Mouse (Mus musculus) adrenal gland, adult 8-10 months (tissue): ENCODE measurements at regions not wholly inside any gene's neighbourhood (a gene's known extent, or its start where the extent isn't known, plus 50 kb on each side); places are given as distances from the start of the nearest gene placed in this dataset.

Experiments used
- DNase-seq: peaks from one replicate; pipeline ENCODE4 v3.0.0; 2022

DNA sequence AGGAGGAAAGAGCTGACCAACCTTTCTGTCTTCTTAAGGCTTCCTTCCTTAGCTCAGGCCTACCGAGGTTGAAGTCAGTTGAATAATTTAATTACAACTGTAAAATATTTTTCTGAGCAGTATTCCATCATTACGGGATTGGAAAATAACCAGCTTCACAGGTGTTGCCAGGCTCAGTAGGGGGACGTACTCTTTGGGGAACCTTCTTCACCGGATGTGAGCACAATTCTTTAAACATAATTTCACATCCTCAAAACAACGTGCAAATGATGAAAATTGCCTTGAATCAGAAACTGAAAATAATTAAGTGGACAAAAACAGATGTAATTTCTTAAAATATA is 515.9 kb downstream of the Tns3 start:
- DNase-seq, result no peak

DNA sequence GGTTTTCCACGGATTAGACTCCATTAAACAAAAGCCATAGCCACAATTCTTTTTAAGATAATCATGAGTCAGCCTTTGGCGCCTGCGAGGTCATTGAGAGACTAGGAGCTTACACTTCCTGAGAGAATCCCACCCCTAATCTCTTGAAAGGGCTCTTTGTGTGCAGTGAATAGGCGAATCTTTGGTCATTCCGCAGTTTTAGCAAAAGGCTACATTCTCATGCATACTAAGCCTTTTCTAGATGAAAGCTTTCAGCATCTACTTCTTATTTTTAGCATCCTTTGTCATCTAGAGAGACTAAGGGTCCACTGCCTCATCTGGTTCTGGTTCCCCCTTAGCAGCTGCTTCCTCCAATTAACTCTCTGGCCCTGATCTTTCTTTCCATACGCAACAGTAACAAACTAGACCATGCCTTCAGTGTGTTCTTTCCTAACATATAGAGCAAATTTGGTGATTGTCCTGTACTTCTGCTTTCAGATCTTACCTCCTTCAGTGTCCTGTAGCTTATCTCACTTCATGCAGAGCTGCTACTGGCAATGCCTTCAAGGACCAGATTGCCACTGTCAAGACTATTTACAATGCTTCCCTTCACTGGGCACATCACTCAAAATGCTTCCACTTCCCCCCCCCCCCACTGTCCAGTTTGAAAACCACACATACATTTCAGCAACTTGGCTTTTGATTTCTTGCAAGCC is 516.4 kb downstream of the Tns3 start:
- no peak for DNase-seq

DNA sequence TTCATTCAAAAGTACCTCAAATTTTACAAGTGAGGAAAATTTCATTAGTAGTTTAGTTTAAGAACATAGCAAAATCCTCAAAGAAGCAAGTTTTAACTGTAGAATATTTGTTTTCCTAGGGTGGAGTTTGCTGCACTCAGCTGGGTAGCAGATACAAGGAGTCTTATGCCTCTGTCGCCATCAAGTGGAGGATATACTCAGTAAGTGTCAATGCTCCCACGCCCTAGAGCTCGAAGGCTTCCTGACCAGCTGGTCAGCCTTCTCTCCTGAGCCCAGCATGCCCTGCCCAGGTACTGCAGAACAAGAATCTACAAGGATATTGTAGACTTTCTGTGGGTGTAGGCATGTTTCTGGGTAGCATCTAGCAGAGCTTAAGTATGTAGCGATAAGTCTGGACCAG is 527.0 kb downstream of the Tns3 start:
- no peak for DNase-seq

DNA sequence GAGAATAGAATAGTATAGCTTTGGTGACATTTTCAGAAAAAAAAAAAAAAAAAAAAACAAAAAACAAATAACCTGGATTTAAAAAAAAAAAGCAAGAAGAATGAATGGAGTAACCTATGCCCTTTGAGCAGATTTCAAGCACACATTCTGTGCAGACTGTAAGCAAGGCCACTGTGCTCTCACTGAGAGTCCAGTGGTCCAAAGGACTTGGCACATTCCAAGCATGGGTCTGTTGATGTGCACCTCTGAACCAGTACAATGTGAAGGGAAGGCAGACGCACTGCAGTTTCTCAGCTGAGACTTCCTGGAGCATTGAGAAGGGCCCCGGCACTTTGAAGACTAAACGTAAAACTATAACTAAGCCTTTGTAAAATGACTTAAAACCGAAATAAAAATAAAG is 527.7 kb downstream of the Tns3 start:
- no peak for DNase-seq

DNA sequence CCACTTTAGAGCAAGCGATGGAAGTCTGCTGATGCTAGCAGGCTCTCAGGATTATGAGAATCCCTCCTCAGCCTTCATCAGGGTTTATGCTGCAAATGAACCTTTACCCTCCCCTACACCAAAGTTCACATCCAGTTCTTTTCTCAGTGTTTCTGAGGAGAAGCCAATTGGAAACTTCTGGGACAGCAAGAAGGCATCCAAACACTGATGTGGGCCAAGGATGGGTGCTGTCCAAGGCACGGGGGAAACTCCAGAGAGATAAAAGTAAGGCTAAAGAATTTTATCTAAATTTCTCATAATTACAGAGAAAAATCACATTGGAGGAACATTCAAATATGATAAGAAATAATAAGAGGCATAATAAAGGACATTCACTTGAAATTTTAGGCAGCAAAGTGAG is 555.0 kb downstream of the Tns3 start:
- no peak for DNase-seq

DNA sequence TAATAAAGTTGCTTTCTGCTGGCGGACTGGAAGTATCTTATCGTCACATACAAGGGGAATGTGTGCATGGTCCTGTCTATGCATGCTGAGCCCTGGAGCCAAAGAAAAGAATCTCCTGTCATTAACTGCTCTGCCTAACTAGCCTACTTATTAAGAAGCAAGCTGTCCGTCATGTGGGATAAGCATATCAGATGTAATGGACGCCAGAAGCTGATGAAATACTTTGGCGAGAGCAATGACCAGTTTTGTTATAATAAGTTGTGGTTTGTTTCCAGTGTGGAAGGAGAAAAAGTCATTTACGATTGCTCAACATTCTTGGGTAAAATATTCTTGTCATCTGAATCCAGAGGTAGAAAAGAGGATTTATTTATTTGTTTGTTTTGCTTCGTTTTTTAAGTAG is 563.2 kb downstream of the Tns3 start:
- no peak for DNase-seq

DNA sequence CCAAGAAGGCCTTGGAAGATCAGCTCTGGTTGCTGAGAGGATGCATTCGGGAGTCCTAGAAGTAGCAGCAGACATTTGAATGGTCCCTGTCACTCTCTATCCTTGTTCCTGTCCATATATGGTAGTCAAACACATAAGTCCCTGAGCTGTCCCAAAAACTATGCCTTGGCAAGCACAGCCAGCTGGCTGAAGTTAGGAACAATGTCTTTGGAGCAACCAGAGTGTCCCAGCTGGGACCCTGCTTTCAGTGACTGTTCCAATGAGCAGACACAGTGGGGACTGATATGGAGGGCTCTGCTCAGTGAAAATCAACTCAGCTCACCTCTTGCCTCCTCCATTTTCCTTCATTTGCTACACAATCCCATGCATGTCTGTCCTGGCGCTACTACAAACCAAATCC is 580.0 kb downstream of the Tns3 start:
- no peak for DNase-seq

DNA sequence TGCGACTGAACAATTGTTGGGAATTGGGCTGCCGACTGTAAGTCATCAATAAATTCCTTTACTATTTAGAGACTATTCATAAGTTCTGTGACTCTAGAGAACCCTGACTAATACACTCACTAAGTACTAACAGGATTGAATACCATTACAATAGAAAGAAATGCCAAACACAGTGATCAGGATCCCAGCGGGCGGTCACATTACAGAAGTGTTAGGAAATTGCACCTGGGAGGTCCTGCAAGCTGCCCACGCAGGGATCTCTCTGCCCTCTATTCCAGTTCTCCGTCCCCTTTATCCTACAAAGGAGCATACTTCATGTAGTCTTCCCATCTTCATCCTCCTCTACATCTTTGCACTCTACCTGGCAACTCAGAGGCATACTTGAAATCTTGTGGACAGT is 581.5 kb downstream of the Tns3 start:
- no peak for DNase-seq

DNA sequence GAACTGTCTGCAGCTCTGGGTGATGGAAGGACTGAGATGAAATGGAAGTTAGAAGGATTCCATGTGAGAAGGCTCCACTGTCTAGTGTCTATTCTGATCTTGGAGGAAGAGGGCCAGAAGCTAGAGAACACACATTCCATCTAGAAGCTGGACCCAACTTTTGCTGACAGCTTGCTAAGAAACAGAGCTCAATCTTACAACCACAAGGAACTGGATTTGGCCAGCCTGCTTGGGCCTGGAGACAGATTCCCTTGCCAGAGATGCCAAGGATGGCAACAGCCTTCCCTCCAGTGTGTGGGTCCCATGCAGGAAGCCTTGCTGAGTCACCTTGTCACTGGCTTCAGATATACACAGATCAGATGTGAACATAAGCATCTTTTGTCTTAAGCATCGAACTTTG is 591.0 kb downstream of the Tns3 start:
- no peak for DNase-seq

DNA sequence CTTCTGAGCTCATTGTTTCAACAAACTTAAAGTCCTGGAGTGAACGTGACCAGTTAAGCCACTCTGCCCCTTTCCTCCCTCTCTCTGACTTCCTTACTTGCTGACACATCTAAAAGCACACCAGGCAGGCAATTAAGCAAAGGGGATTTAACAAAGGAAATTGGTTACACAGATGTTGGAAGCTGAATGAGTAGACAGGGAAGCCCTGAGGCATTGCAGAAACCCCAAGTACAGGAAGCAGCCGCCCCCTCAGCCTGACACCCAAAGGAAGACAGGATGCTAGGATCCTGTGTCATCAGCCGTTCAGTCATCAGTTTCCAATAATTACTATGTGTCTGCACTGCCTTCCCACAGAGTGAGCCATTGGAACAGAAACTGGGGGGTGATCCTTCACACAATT is 595.5 kb downstream of the Tns3 start:
- DNase-seq, result no peak

DNA sequence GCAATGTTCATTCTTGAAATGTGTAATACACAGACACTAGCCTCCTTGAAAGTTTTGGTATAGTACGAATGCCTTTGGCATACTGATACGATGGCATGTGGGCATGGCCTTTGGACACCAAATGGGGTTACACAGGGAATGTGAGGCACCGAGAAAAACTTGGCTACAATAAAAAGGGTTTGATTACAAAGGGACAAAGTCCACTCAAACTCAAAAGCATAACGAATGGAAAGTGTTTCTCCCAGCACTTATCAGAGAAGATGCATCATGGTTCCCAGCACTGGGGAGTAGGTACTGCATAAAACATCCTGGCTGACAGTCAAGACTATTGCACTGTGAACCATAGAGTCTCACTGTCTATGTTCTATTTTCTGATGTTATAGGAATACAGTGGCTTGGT is 597.0 kb downstream of the Tns3 start:
- no peak for DNase-seq

DNA sequence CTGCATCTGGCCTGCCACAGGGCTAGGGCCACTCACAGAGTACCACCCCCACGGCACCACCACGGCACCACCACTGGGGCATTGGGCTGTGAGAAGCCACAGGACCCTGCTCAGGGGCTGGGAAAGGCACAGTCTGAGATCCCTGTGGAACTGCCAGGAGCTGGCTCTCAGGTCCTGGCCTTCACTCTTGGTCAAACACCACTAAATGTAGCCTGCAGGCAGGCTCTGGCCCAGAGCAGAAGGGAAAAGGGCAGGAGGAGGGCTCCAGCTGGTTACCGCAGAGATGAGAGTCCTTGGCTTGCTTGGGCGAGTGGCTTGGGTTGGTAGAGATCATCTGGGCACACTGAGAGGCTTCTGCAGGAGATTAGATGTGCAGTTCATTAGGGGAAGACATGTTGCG is 598.5 kb downstream of the Tns3 start:
- DNase-seq, result no peak

DNA sequence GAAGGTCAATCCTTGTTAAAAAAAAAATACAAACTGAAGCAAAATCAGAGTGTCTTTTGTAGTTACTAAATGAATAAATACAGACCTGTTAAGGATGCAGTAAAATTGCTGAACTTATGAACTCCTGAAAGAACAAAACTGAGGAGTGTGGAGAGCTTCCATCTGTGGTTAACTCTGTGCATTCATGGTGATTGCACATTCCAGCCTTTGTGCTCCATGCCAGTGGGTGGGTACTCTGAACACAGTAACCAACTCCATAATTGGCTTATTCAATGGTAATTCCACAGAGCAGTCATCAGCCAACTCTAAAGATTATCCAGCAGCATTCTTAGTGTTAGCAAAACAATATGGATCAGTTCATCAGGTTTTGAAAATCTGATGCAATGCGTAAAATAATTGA is 599.2 kb downstream of the Tns3 start:
- DNase-seq, result no peak

DNA sequence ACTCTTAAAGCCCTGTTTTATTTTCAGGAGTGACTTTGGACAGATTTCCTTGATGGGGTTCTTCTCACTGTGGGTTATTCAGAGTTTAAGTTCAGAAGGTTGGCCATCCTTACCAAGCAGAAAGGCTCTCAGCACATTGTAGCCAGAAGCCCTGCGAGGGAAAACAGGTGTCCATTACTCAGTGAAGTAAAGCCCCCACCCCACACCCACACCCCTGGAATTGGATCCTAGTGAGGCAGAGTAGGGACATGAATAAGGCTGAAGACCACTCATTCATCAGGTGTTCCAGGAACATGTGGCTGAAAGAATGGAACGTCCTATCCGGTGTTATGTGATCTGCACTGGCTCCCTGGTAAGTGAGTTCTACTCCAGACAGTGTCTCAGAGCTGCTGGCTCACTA is 602.3 kb downstream of the Tns3 start:
- no peak for DNase-seq

DNA sequence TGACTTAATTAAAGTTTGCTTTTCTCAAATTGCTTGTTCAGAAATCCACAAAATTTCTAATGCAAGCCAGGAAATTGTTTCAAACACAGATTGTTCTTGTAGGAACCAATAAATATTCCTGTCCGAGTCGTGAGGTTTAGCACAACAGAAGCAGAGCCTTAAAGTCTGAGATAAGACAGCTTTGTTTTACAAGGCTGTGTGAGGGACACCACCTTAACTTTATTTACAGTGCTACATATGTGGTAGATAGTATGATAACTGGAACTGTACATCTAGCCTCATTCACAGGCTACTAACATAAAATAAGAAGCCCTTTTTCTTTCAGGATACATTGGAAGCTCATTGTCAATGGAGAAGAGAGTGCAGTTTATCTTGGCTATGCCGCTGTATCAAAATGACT is 602.8 kb downstream of the Tns3 start:
- DNase-seq, result no peak

DNA sequence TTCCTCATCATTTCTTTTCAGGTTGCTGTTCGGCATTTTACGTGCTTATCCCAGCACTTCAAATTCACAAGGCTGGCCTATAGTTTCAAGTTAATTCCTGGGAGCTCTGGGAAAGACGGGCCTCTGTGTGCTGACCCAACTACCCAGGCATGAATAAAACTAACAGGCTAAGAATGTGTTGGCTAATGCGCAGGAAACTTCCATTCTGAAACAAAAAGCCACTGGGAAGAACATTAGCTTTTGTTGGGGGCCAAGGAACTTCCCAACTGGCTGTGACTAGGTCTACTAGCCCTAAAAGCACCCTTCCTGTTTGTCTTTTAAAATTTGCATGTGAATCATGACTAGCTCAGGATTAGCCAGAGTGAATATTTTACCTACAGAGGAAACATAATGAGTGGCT is 612.8 kb downstream of the Tns3 start:
- no peak for DNase-seq

DNA sequence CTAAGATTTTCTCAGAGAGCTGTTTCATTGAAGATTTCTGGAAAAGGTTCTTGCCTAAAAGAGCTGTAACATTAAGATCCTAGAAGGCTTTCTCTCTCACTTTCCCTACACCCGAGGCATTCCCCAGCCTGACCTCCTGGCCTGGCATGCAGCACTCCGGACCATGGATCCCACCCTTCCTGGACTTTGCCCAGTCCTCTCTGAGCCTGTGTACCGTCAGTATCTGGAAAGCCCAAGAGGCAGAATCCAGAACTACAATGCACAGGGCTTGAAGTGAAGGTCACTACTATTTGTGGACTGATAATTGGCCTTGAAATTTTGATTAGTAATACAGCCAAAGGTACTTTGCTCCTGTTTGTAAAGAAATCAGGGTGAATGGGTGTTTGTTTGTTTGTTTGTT is 619.2 kb downstream of the Tns3 start:
- no peak for DNase-seq

DNA sequence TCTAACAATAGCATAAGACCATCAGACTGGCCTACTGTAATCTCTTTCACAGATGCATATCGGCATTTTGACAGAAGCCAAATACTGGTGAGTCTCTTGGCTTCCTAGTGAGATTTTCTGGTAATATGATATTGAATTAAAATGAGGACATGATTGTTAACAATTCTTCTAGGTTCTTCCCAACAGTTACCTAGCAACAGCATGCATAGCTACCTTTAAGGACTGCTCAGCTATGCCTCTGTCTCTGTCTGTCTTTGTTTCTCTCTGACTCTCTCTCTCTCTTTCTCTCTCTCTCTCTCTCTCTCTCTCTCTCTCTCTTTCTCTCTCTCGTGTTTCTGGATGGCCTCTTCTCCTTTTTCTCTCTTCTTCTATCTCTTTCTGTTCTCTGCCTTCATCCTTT is 634.2 kb downstream of the Tns3 start:
- no peak for DNase-seq

DNA sequence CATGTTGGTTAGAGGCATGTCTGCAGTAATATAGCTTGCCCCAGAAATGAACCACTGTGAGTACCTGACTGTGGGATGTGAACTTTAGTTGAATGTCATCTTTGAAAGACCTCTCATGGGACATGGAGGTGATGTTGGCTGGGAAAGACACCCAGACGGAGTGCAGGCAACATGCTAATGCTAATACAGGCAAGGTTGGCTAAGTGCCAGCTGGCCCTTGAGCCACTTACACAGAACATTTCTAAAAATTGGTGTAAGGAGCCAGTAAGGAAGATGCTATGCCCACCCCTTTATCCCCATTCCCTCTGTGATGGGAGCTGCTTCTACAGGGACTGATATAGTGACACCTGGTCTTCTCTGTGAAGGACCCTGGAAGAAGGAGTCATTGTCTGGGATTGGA is 656.5 kb downstream of the Tns3 start:
- no peak for DNase-seq

DNA sequence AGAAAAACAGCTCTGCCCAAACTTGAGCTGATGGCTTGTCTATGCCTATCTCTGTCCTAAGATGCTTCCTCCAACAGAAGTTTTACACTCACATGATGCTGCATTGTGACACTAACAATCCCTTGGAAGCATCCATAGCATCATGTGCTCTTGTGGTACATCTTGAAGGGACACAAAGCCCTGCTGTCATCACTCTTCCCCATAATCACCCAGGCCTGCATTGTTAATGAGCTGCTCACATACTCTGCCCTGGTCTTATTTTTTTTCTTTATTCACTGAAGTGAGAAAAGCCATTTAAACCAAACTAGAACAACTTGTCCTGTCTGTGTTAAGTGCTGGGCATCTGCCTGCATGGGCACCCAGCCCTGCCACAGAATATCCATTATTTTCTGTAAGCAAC is 683.3 kb downstream of the Tns3 start:
- no peak for DNase-seq

DNA sequence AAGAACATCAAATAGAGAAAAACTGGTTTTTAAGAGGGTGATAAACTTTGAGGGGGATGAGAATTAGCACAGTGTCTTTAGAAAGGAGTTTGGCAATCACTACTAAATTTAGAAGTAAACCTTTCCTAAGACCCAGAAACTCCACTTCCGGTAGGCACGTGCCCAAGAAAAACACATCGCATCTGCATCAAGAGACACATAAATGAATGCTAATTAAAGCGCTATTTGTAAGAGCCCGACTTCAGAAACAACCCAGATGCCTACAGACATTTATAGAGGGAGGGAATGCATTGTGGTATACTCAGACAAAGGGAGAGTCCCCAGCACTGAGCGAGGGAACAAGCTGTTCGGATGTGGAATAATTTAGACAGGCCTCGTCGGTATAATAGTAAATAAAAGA is 688.5 kb downstream of the Tns3 start:
- DNase-seq, result no peak

DNA sequence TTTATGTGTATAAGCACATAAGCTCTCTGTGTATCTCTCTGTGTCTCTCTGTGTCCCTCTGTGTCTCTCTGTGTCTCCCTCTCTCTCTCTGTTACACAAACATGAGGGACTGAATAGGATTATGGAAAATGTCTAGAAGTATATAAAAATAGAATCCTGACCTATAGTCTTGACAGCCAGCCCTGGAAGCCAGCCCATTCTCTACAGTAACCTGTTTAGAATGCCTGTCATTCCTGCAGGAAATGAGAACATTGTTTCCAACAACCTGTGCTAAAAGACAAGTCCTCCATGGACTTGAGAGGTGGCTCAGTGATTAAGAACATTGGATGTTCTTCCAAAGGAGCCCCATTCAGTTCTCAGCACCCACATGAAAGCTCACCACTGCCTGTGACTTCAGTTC is 714.4 kb downstream of the Tns3 start:
- no peak for DNase-seq

DNA sequence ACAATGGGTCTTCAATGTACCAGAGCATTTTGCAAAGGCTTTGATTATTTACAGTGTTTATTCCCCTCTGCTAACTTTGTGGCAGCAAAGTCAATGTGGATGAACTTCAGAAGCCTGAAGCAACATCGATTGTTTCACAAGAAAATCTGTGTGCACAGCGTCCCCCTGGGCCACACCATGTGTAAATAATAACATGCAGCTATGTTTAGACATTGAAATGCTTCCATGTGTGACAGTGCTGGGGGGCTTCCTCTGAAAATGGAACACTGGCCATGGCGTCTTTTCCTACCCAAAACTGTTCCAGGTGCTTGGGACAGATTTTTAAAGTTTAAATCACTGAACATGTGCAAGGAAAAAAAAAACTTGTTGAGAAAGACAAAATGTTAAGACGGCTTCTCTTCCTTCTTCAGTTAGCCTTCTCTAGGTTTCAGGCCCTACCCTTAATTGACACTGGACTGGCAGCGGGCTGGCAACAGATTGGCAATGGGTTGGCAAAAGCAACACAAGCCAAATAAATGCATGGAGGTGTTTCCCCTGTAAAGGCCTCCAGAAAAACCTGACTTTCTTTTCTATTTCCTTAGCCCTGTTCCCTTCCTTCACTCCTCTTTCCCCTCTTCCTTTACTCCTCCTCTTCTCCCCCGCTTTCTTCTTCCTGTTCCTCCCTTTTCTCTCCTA is 715.0 kb downstream of the Tns3 start:
- no peak for DNase-seq

DNA sequence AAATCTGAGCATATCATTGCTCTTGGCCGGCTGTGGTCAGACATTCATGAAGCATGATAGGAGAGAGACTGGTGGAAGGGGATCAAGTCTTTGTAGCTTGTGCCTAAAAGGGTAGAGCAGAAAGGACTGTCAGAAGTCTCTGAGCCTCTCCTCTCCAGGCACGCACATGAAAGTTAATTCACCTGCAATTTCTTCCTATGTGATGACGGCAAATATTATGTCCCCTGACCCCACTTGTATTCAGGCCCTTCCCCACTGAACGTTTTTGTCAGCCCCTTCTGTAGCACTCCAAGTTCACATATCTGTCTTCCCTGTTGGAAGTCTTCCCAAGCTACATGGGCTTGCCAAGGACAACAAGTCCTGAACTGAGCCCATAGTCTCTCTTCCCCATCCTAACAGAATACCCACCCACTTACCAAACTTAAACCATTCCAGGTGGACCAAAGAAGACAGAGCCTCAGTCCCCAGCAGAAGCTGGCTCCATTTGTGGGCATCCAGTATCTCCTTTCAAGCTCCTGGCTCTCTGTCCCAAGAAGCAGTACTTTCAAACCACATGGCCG is 719.3 kb downstream of the Tns3 start:
- no peak for DNase-seq

DNA sequence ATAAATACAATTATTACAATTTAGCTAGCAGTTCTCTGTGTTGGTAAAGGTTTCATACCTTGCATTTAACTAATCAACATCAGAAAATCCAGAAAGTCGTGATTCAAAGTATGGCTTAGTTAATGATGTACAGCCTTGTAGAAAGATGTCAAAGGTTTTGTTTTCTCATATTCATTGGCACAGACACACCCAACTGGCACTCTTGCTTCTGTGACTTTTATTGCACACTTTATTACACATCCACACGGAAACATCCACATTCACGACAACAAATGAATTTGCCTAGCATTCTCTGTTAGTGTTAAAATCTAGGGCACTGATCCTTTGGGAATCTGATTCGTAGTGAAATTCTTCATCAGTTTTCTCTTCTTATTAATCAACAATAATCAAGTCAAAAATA is 720.0 kb downstream of the Tns3 start:
- DNase-seq, result no peak
